Mouse (Mus musculus): ENCODE data around the gene Nfix.

Gene Nfix

DNA sequence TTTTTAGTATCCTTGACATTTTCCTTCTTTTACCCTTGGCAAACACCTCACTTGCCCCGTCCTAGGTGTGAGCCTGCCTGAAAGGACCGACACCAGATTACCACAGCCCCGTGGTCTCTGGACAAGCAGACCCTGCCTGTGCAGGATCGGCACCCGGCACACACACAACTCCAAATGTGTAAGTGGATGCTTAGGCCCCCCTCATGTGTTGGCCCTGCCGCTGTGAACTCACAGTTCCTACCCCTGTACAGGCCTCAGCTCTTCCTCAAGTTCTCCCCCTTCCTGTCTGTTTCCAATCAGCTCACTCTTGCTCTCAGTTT lies 77.7 kb downstream of the Nfix start:
- DNase-seq (ENCODE audit: extremely low read depth, low read depth): no peak

DNA sequence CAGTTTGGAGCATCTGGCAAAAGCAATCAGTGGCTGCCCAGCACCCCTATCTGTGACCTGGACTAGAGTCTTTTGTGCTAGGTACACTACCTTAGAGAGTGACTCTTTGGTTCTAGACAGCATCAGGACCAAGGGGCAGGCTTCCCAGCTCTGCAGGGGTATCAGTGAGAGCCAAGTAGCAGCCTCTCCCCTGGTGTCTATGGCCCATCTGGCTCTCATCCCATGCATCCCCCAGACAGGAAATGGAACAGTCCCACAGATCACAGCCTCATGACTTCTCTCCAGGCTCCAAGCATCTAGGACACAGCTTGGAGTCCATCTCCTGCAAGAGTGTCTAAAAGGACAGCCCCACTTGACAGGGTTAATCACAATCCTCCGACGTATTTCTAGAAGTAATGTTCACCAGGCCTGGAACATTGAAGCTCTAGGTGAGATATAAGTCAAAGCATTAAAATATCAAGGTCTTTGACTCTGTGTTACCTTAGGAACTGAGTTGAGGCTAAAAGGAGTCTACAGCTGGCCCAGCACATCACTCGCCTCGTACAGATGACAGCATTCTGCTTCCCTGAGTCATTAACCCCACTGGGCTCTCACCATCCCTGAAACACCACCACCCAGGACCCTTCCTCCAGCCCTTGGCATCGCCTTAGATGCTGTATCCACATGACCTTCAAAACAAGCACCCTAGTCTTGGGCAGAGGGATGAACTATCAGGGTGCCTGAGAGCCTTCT lies 81.0 kb downstream of the Nfix start:
- no peak for DNase-seq (ENCODE audit: extremely low read depth, low read depth)

DNA sequence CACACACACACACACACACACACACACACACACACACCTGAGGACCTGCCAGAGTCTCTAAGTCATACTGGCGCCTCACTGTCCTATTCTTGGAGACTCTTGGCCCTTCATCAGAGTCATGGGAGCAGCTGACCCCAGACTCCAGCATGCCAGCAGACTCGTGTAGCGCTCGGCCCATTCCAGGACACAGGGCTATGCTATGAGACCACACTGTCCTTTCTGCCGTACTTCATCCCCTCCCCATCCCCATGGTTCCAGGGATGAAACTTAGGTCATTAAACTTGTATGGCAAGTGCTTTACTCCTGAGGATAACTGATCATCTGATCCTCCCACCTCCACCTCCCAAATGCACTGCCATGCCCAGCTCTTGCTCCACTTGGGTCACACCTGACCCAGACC lies 81.7 kb downstream of the Nfix start:
- DNase-seq (ENCODE audit: extremely low read depth, low read depth): no peak

DNA sequence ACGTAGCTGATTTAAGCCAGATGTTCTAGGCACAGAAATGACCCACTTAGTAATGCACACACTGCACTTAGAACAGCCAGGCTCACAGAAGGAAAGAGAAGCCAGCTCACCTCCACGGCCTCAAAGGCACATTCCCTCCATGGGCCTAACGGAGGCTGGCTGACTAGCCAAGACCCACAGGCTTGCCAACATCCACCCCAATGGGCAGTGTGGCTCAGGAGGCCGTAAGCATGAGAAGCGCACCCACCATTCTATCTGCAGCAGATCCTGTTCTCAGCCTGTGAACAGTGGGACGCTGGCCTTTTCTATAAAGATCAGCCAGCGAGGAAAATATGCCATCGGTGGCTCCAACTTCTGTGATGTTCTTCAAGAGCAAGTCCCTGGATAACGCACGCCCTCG lies 83.4 kb downstream of the Nfix start:
- no peak for DNase-seq (ENCODE audit: extremely low read depth, low read depth)

DNA sequence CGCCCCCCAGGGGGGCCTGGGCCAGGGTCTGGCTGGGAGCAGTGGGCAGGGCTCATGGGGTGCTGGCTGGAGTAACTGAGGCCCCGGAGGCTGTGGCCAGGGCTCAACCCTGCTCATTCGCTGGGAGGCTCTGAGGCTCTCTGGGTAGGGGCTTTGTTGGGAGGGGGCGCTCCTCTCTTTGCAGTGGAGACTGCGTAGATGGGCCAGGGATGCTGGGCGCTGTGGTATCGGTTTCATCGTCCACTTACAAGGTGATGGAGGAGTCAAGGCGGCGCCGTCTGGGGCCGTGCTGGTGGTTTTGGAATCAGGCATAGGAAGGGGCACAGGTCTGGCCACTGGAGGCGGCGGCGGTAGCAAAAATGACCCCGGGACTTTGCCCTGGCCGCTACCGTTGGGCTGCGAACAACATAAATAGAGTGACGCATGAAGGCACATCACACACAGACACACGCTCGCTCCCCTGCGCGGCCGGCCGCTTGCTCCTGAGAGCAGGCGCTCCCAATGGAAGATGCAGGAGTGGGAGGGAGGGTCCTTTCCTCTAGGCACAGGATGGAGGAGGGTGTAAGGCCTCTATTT lies 84.2 kb downstream of the Nfix start:
- no peak for DNase-seq (ENCODE audit: extremely low read depth, low read depth)

DNA sequence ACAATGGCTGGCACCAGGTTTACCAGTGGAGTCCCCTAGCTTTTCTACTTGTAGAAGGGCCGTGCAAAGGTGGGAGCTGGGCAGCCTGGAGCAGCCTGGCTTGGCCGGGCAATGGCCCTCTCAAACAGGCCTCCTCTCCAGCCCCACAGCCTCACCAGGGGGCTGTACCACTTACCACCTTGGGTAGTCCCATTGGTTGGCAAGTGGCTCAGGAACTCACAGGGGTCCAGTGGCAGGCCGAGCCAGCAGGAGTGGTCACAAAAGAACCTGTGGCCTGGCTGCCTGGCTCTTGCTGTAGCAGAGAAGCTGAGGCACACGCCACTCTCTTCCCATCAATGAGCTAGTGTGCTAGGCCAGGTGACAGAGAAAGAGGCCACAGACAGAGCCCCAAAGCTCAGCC lies 86.0 kb downstream of the Nfix start:
- no peak for DNase-seq (ENCODE audit: extremely low read depth, low read depth)

DNA sequence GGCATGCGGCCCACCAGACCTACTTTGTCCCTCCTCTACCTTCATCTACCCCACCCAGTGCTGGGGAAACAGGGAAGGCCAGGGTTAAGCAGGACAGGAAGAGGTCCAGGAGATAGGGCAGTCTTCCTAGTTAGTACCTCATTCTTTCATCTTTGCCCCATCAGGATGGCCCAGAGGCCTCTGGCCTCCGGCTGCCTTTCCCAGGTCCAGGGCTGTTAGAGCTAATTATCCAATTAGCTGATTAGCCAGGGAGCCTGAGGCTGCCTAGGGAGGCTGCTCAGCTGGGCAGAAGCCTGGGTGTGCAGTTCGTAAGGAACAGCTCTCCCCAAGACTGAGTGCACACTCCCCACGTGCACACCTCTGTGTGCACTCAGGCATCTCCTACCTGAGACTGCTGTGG lies 86.8 kb downstream of the Nfix start:
- no peak for DNase-seq (ENCODE audit: extremely low read depth, low read depth)

DNA sequence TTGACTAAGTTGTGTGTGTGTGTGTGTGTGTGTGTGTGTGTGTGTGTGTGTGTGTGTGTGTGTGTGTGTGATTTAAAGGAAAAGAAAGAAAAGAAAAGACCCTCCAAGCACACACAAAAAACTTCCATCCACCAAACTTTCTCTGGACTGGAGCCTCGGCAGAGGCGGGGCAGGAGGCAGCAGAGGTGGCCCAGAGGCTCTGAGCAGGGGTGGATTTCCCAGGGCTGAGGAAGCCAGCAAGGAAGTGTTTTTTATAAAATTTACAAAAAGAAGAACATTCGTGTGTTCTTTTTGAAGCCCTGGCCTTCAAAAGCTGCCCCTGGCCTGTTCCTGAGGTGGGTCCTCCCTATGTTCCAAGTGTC lies 87.4 kb downstream of the Nfix start:
- DNase-seq (ENCODE audit: extremely low read depth, low read depth): no peak

DNA sequence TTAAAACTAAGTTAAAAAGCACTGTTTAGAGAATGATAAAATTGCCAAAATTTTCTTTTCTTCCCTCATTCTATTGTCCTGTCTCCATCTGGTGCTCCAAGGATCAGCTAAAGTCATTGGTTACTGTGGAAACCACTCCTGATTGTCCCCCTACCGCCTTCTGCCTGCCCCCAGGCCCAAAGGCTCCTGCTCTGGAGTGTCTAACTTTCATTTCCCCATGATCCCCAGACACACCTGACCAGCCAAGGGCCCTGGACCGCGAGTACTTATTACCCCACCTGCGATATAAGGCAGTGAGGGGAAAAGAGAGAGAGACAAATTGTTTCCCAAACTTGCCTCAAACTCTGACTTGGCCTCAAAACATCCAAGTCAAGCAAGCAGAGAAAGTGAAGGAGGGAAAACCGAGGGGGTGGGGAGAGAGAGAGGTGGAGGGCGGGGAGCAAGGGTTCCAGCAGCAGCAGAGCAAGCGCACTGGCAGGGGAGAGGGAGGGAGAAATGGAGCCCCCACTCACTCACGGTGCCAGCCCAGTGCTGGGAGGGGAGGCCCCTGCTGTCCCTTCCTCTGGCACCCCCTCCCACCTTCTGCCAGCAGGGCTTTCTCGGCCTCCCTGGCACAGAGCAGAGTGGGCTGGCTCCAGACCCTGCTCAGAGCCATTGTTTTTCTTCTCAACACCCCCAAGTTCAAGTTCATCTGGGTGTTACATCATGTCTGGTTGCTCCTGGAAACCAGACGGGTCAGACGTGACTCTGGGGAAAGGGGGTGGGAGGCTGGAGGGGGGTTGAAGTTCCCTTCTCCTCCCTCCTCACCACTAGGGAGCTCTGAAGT lies 88.0 kb downstream of the Nfix start:
- no peak for DNase-seq (ENCODE audit: extremely low read depth, low read depth)

DNA sequence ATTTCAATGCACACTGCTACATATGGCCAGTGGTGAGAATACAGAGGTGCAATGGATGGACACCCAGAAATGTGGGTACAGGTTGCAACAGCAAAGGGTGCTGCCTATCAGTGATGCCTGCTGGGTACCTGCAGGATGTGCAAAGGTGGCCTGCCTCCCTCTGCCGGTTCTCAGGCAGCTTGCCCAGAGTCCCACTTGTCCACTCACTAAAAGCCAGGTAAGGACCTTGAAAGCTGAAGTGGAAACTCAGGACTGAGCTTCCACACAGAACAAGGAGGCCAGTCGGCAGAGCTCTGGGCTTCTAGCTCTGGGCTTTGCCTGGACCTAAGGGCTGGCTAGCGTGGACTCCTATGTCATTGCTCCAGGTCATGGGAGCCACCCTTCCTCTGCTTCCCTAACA lies 88.8 kb downstream of the Nfix start:
- DNase-seq (ENCODE audit: extremely low read depth, low read depth): no peak

DNA sequence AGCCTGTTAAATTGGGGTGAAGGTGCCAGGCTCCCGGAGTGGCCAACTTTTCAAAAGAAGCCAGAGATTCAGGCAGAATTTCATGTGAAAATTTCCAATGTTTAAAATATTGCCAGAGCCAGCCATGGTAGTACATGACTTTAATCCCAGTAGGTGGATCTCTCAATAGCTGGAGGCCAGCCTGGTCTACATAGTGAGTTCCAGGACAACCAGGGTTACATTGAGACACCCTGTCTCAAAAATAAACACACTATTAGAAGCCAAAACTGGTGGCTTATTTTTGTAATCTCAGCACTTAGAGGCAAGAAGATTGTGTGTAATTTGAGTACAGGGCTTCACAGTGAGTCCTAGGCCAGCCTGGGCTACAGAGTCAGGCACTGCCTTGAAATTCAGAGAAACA lies 90.2 kb downstream of the Nfix start:
- DNase-seq (ENCODE audit: extremely low read depth, low read depth): no peak

DNA sequence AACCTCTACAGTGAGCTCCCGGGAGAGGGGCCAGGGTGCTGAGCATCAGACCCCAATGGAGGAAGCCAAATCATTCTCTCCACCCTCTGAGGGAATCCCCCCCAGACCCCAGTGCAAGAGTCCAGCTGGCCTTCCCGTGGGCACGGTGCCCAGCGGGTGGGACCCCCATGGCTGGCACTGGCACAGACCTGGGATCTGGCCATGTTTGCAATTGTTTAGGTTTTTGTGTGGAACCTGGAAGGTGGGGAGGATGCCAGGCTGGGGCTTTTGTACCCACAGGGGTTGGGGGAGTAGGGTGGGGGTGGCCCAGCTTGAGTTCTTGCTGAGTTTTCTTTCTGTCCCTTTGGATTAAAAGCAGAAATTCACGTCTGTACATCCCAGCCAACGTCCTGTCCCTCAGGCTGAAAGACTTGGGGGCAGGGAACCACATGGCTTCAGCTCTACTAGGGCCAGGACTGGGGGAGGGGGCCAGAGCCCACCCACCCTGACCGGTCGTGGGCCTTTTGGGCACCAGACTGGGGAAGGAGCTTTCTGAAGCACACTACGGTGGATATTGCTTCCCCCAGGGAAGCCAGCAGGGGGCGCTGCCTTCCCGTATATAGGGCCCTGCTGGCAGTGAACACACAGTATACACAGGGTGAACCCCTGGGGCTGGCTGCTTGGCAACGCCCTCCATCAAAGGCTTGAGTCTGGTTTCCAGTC lies 91.2 kb downstream of the Nfix start:
- no peak for DNase-seq (ENCODE audit: extremely low read depth, low read depth)

DNA sequence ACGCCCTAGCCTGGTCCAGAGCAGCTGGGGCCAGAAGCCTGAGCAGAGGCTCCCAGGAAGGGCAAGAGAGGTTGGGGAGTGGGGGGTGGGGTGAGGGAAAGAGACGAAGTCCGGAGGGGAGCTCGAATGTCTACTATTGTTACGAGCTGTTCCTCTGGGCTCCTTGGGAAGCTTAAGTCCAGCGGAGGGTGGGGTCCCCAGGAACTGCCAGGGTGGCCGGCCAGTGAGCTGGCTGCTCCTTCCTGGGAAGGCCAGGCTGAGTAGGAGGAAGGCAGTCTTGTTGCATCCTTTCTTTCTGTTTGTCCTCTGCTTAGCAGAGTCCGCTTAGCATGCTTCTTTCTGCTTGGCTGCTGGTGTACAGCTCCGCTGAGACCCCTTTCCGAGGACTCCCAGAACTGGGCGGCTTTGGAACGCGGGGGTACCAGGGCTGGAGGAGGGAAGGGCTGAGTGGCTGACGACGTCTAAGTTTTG lies 92.0 kb downstream of the Nfix start:
- no peak for DNase-seq (ENCODE audit: extremely low read depth, low read depth)

DNA sequence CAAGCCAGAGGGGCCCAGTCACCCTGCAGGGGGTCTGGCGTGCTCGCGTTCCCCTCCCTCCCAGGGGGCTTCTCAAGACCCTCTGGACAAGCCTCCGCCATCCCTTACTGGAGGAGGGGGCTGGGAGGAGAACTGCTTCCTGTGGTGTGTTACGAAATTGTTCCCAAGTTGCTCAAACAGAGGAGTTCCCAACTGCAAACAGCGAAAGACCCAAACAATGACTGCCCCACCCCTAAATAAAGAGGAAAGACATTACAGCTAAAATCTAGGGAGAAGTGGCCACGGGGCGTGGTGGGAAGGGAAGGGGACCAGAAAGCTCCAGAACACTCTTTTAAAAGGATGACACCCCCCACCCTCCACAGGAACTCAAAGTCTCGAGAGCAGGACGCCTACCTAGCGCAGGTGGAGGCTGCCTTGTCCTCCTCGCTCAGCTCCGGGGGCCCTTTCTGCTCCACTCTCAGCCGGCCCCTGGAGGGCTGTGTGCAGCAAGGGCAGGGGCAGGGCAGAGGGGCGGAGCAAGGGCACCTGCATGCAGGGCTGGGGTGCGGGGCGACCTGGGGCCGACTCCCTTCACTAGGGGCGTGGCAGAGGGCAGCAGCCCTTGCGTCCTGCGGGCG lies 92.8 kb downstream of the Nfix start:
- DNase-seq (ENCODE audit: extremely low read depth, low read depth): no peak

DNA sequence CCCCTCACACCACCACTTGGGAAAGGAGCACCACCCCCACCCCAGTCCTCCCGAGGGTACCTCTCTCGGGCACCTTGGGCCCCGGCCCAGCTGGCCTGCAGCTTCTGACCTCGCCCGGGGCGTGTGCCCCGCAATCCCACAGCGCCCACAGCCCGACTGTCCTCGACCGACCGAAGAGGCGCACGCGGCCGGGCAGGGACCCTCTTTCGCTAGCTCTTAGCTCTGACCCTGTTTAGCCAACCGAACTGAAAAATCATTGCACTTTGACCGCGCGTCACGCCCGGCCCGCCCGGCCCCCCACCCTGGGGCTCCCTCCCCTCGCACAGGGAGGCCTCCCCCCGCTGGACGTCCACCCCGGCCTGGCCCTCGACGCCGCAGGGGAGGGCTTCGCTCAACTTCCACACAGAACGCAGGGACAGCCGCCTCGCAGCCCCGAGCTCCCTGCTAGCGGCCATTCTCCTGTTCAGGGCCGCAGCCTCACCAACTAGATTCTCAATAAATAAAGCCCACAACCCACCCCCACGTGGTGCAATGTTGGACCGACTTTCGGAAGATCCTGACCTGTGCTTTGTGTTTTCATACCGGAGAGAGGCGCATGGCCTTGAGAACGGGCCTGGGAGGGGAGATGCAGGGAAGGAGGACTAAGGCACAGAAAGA lies 93.4 kb downstream of the Nfix start:
- DNase-seq (ENCODE audit: extremely low read depth, low read depth): no peak

DNA sequence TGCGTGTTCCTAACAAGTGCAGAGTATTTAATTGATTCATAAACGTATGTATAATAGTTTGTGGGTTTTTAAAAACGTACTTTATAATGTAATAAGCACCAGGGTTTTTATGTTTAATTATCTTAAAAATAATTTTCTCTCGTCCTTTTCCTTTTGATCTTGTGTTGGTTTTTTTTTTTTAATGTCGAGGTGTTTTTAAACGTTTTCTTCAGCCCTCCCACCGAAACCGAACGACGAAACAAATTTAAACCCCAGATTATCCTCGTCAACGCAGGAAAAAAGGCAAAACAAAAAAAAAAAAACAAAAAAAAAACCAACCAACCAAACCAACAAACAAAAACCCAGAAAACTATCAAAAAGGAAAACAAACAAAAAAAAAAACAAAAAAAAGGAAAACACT lies 94.2 kb downstream of the Nfix start:
- no peak for DNase-seq (ENCODE audit: extremely low read depth, low read depth)

DNA sequence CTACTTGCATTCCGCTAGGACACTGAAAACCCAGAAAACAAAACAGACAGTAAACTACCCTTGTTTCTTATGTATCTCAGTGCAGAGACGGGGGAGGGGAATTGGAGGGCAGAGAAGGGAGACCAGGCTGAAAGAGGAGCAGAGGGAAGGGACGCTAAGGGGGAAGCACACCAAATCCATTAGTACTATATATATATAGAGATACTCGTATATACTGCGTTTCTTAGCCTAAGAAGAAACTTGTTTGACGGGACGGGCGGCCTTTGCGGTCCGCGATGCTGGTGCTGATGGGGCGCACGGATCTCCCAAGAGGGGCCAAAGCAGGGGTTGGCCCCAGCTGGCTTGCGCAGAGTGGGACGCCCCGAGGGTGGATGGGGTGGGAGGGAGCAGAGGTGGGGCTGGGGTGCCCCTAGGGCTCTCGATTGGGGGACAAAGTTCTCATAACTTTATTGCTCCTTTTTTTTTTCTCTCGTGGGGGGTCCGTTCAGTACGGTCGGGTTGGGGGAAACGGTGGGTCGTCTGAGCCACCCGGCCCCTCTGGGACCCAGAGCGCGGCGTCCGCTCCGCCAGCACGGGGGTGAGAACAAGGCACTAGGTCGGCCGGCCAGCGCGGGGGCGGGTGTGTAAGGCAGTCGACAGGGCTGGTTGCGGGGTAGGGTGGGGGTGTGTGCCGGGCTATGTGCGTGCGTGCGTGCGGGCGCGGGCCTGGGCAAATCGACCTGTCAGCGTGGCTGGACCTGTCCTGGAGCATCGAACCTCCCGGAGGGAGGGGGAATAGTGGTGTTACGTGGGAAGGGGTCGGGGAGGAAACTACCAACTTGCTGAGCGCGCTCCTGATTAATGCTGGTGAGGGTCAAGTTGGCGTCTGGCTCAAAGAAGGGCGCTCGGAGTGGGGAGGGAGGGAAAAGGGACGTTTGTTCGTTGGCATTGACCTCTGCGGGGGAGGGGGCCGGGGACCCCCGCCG lies 95.0 kb downstream of the Nfix start:
- DNase-seq (ENCODE audit: extremely low read depth, low read depth): no peak

DNA sequence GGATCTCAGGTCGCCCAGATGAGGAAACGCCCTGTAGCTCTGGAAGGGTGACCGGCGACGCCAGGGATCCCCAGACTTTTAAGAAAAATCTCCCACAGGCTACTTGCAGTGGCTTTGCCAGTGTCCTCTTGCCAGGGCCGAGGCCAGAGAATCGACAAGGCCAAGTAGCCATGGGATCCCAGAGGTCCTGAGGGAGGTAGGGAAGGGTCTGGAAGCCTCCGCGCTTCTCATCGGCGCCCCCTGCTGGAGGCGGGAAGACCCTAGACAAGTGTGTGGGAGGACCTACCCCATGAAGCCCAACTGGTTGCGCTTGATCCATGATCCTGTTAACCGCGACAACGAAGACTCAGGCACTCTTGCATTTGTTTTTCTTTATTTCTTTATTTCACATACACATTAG lies 95.8 kb downstream of the Nfix start:
- DNase-seq (ENCODE audit: extremely low read depth, low read depth): no peak

DNA sequence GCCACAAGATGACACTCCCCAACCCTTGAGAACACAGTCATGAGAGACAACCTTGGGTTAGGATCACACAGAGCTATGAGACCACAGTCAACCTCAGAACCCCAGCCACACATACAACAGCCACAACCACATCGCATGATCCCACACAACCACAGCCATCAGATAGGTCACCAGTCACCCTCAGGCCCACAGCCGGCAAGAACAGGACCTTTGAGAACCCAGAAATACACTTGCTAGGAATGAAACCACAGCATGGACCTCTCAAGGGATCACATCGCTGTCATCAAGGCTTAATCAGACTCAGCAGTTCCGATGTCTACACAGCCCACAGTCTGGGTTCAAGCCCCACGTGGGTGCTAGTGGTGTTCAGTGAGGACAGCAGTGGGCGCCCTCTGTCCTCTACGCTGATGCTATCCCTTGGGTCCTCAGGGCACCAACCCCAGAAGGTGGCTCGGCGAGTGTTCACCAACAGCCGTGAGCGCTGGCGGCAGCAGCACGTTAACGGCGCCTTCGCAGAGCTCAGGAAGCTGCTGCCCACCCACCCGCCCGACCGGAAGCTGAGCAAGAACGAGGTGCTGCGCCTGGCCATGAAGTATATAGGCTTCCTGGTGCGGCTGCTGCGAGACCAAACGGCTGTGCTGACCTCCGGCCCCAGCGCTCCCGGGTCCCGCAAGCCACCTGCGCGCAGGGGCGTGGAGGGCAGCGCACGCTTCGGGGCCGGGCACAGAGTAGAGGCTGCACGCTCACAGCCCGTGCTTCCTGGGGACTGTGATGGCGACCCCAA lies 96.5 kb downstream of the Nfix start:
- peak; percentile 68 for DNase-seq (ENCODE audit: extremely low read depth, low read depth)
